Mouse (Mus musculus): ENCODE measurements around the gene AI661453.

- TF ChIP-seq CTCF (IDR thresholded peaks at IDR 0.05; ENCODE audit: control insufficient read depth, insufficient read depth, low read length) (no peak), POLR2A (IDR thresholded peaks at IDR 0.05; ENCODE audit: borderline replicate concordance, control insufficient read depth, low read depth, low read length) (no peak)
Observed at GRCm38 (mm10) chr17:47461688-47462087, 25.3 kb downstream of the AI661453 start.
